Mouse (Mus musculus): ENCODE results near the gene Aldoart2. TPM values are rescaled to one million over a fixed set of nuclear protein-coding genes. Genes with fewer than 3 reads are reported as not detected.

The Aldoart2 gene
- polyA plus RNA-seq (2012; rRNA removed): 0.01 TPM in 1 of 2 replicates, not detected in the other

GRCm38 (mm10) chr12:55565206-55565605 is at the start of gene Aldoart2:
Aldoart2 (plus strand) TSS chr12:55565239.

GRCm38 (mm10) chr12:55598887-55599561 is 34.0 kb downstream of the Aldoart2 start, which contains the start of gene Insm2:
Insm2 (plus strand) TSS chr12:55599427.

Other genes starting within 250 kb of the Aldoart2 start
- gene Psma6, start 181.0 kb upstream of the Aldoart2 start, polyA plus RNA-seq (2012; rRNA removed): 71.6 and 74.4 TPM in 2 replicates
- 27.0 and 31.7 TPM in 2 replicates for gene Nfkbia, start 72.6 kb upstream of the Aldoart2 start, polyA plus RNA-seq (2012; rRNA removed)
- not detected in 2 replicates for gene Insm2, start 34.2 kb downstream of the Aldoart2 start, polyA plus RNA-seq (2012; rRNA removed)